Mouse (Mus musculus) bone marrow macrophage, adult 2 months (primary cell): ENCODE results near the gene Gm5148.

Experiments
- CTCF ChIP-seq: IDR thresholded peaks from 2 replicates; pipeline ENCODE4 v1.5.1; 2012; ENCODE audit warnings: low read depth, mild to moderate bottlenecking, low read length, moderate library complexity
- POLR2A ChIP-seq: IDR thresholded peaks from 2 replicates; pipeline ENCODE4 v1.6.1; 2012; ENCODE audit warnings: mild to moderate bottlenecking, low read depth, low read length, borderline replicate concordance

- no peak for TF ChIP-seq CTCF
- no peak for TF ChIP-seq POLR2A
Measured at GRCm38 (mm10) chr3:37704701-37705279, 19.5 kb downstream of the Gm5148 start.
